Mouse (Mus musculus): Measurements from ENCODE around the gene Lrch1. TPM values are rescaled to one million over a fixed set of nuclear protein-coding genes. Genes with fewer than 3 reads are reported as not detected.

Gene Lrch1
- polyA plus RNA-seq, 1 experiment from 2014 or later = 14.8 TPM

DNA sequence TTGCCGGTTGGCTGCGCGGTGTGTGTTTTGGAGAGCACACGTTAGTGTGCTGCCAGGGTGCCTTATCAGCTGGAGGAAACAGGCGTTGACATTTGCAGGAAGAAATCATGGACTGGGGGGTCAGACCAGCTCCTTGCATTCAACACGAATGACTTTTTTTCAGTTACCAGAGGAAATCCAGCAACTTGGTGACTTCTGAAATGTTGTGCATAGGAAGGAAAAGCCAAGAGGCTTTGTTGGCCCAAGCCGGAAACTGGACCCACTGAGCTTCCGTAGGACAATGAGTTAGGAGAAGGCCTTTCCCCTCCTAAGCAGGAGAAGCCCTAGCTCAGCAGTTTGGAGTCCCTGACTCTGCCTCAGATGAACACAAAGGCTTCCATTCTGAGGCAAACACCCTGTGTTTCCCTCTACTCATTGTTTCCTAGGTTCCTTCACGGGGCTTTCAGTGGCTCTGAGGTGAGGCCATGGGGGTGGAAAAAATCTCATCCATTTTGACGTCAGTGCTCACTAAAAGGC, 26.5 kb upstream of the Lrch1 start:
- Histone ChIP-seq H3K9me3 (no peaks in the 10 kb centered on the region), H3K9ac (replicated peaks) (no peak overlapping the region), H3K4me3 (replicated peaks) (no peak overlapping the region), H3K4me2 (no peak overlapping the region), H3K36me3 (no peaks in the 10 kb centered on the region), H3K27me3 (no peaks in the 10 kb centered on the region), H3K4me1 (replicated peaks) (no peaks in the 10 kb centered on the region), H3K27ac (no peak overlapping the region)
- ATAC-seq (ENCODE audit: insufficient number of reproducible peaks, insufficient read depth, low FRiP score, low TSS enrichment, low read depth) = no peak
- 82% methylated on average over 10 of the region's 10 CpGs for WGBS

- WGBS = 83% methylated on average over 5 of the region's 5 CpGs
- no peak overlapping the region for H3K27ac ChIP-seq
- no peaks in the 10 kb centered on the region for H3K4me1 ChIP-seq (replicated peaks)
- H3K4me3 ChIP-seq (replicated peaks) = no peak overlapping the region
- ATAC-seq (ENCODE audit: insufficient number of reproducible peaks, insufficient read depth, low FRiP score, low TSS enrichment, low read depth) = no peak
- H3K36me3 ChIP-seq = no peaks in the 10 kb centered on the region
- no peaks in the 10 kb centered on the region for H3K9me3 ChIP-seq
- H3K4me2 ChIP-seq = no peak overlapping the region
- no peaks in the 10 kb centered on the region for H3K27me3 ChIP-seq
- no peak overlapping the region for H3K9ac ChIP-seq (replicated peaks)
These were observed 25.0 kb upstream of the Lrch1 start for GRCm38 (mm10) chr14:74972687-74973086.

DNA sequence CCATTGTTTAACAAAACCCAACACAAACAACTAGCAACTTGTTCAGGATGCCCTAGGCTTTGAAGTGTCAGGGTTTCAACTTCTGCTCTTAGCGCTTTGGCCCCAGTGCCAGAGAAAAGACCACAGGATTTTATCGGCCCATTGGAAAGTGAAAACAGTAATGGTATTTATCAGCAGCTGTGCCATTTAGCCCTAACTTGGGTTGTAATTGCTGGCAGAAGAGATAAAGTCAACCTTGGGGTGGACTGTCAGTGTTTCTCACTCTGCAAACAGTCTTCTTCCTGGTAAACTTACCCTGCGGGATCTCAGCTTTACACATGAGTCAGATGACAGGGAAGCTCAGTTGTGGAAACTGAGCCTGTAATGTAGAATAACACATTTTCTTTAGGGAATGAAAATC, 24.5 kb upstream of the Lrch1 start:
- Histone ChIP-seq H3K9me3 (no peaks in the 10 kb centered on the region), H3K9ac (replicated peaks) (no peak overlapping the region), H3K36me3 (no peaks in the 10 kb centered on the region), H3K27me3 (no peaks in the 10 kb centered on the region), H3K27ac (no peak overlapping the region), H3K4me2 (no peak overlapping the region), H3K4me3 (replicated peaks) (no peak overlapping the region), H3K4me1 (replicated peaks) (no peaks in the 10 kb centered on the region)
- no peak for ATAC-seq (ENCODE audit: insufficient number of reproducible peaks, insufficient read depth, low FRiP score, low TSS enrichment, low read depth)
- WGBS = 51% methylated on average over 3 of the region's 3 CpGs

- ATAC-seq (ENCODE audit: insufficient number of reproducible peaks, insufficient read depth, low FRiP score, low TSS enrichment, low read depth) = no peak
- peaks cover 9% of the 10 kb centered on the region for H3K4me1 ChIP-seq (replicated peaks)
- H3K36me3 ChIP-seq = no peaks in the 10 kb centered on the region
- H3K9me3 ChIP-seq = peaks cover 4% of the 10 kb centered on the region
- H3K9ac ChIP-seq (replicated peaks) = no peak overlapping the region
- no peak overlapping the region; the same call in 1 of the 2 replicates for H3K4me2 ChIP-seq
- H3K27ac ChIP-seq = peak overlapping the region; percentile 62; the same call in 1 of the 2 replicates
- H3K27me3 ChIP-seq = no peaks in the 10 kb centered on the region
- WGBS = 18% methylated on average over 3 of the region's 3 CpGs
- H3K4me3 ChIP-seq (replicated peaks) = no peak overlapping the region
These were observed 15.7 kb upstream of the Lrch1 start for GRCm38 (mm10) chr14:74963402-74963764.

DNA sequence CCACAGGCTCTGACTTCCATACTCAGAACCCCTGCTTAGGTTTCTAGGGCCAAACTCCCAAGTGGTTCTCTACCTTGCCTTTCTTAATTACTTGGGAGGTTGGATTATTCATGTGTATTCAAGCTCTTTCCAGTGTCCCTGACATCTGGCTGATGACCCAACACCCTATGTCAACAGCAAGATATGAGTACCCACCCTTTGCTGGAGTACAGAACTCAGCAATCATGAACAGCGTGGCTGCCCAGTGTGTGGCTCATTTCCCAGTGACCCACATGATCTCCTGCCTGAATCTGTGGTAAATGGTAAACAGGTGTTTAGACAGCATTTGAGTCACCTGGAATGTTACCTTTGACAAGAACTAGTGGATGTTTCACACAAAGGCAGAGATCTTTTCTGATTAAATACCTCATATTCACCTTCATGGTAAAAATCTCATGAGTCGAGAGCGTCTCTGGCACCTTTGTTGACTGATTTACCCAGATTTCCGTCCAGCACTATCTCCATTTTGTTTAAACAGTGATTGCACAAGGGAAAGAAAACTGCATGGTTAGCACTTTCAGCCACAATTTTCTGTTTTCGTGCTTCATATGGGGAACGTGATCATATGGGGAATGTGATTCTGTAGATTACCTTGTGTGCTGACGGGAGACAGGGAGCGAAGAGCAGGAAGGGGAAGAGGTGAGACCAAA, 15.2 kb upstream of the Lrch1 start:
- peaks cover 9% of the 10 kb centered on the region for H3K4me1 ChIP-seq (replicated peaks)
- no peak for ATAC-seq (ENCODE audit: insufficient number of reproducible peaks, insufficient read depth, low FRiP score, low TSS enrichment, low read depth)
- peaks cover 4% of the 10 kb centered on the region for H3K9me3 ChIP-seq
- no peak overlapping the region for H3K4me3 ChIP-seq (replicated peaks)
- H3K36me3 ChIP-seq = no peaks in the 10 kb centered on the region
- 74% methylated on average over 8 of the region's 8 CpGs for WGBS
- H3K9ac ChIP-seq (replicated peaks) = no peak overlapping the region
- no peak overlapping the region; the same call in 1 of the 2 replicates for H3K4me2 ChIP-seq
- peak overlapping the region; percentile 62; the same call in 1 of the 2 replicates for H3K27ac ChIP-seq
- H3K27me3 ChIP-seq = no peaks in the 10 kb centered on the region

DNA sequence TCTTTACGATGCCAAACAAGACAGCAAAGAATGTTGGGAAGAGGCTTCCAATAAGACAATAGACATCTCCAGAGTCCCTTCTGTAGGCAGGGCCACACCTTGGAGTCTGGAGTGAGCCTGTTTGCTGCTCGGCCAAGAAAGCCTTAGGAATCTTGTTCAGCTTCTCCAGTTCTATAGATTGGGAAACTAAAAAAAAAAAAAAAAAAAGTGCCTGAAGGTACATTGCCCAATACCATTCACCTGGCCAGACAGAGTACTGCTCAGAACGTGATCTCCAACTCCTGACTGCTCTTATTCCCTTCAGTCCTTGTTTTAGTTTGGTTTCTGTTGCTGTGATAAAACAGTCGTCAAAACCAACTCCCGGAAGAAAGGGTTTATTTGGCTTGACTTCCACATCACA, 12.9 kb upstream of the Lrch1 start:
- ATAC-seq (ENCODE audit: insufficient number of reproducible peaks, insufficient read depth, low FRiP score, low TSS enrichment, low read depth) = no peak
- peaks cover 9% of the 10 kb centered on the region for H3K4me1 ChIP-seq (replicated peaks)
- 79% methylated on average over 5 of the region's 5 CpGs for WGBS
- no peak overlapping the region for H3K27ac ChIP-seq
- H3K27me3 ChIP-seq = no peaks in the 10 kb centered on the region
- H3K9me3 ChIP-seq = no peaks in the 10 kb centered on the region
- no peak overlapping the region for H3K4me2 ChIP-seq
- no peak overlapping the region for H3K4me3 ChIP-seq (replicated peaks)
- no peaks in the 10 kb centered on the region for H3K36me3 ChIP-seq
- H3K9ac ChIP-seq (replicated peaks) = no peak overlapping the region

GRCm38 (mm10) chr14:74956702-74957101, 9.0 kb upstream of the Lrch1 start:
- Histone ChIP-seq H3K4me1 (replicated peaks) (no peaks in the 10 kb centered on the region), H3K36me3 (no peaks in the 10 kb centered on the region), H3K27me3 (no peaks in the 10 kb centered on the region), H3K4me2 (no peak overlapping the region), H3K27ac (no peak overlapping the region), H3K9me3 (no peaks in the 10 kb centered on the region), H3K4me3 (replicated peaks) (no peak overlapping the region), H3K9ac (replicated peaks) (no peak overlapping the region)
- 62% methylated on average over 2 of the region's 2 CpGs for WGBS
- no peak for ATAC-seq (ENCODE audit: insufficient number of reproducible peaks, insufficient read depth, low FRiP score, low TSS enrichment, low read depth)

- ATAC-seq (ENCODE audit: insufficient number of reproducible peaks, insufficient read depth, low FRiP score, low TSS enrichment, low read depth) = no peak
- no peaks in the 10 kb centered on the region for H3K4me1 ChIP-seq (replicated peaks)
- no peaks in the 10 kb centered on the region for H3K9me3 ChIP-seq
- H3K27ac ChIP-seq = no peak overlapping the region
- WGBS = 89% methylated on average over 1 of the region's 1 CpGs
- H3K27me3 ChIP-seq = no peaks in the 10 kb centered on the region
- no peak overlapping the region for H3K4me2 ChIP-seq
- no peaks in the 10 kb centered on the region for H3K36me3 ChIP-seq
- H3K4me3 ChIP-seq (replicated peaks) = no peak overlapping the region
- H3K9ac ChIP-seq (replicated peaks) = no peak overlapping the region
These were observed 8.6 kb upstream of the Lrch1 start for GRCm38 (mm10) chr14:74956234-74956633.

DNA sequence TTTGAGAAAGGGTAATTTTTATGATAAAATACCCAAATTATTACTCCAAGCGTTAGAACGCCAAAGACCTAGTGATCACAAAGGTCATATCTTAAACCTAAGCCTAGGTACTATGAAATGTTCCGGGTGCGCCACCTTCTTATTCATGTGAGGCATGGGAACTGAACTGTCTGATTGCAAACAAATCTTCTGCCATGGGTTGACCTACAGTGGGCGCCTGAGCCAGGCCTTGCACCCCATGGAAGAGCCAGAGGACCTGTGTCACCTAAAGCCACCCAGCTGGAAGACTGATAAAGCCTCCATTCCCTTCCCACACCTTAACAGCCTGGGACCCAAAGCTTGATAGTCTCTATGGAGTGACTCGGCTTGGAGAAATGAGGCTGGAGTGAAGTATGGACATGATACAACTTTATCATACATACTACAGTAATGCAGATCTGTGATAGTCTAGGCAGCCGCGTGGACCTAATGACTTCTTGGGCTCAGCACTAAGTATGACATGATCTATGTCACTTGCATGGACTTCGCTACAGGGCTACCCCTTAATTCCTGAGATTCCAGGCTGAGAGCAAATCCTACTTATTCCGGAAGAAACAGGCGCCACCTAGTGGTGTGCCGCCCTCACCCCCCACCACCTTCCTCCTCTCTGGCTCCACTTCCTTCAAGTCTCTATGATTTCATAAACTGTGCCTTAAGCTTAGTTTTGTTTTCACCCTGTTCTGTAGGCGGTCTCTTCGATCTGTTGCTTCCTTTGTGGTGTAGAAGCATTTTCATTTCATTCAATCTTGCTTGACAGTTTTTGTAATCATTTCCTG, 957 bp upstream of the Lrch1 start:
- no peaks in the 10 kb centered on the region for H3K9me3 ChIP-seq
- H3K27me3 ChIP-seq = no peaks in the 10 kb centered on the region
- ATAC-seq (ENCODE audit: insufficient number of reproducible peaks, insufficient read depth, low FRiP score, low TSS enrichment, low read depth) = no peak
- H3K9ac ChIP-seq (replicated peaks) = no peak overlapping the region; the same call in 1 of the 2 replicates
- 51% methylated on average over 14 of the region's 14 CpGs for WGBS
- peaks cover 20% of the 10 kb centered on the region for H3K4me1 ChIP-seq (replicated peaks)
- peak overlapping the region; percentile 80 for H3K4me2 ChIP-seq
- peak overlapping the region; percentile 92; the same call in 1 of the 2 replicates for H3K27ac ChIP-seq
- peak overlapping the region; percentile 82 for H3K4me3 ChIP-seq (replicated peaks)
- H3K36me3 ChIP-seq = no peaks in the 10 kb centered on the region

- no peak for ATAC-seq (ENCODE audit: insufficient number of reproducible peaks, insufficient read depth, low FRiP score, low TSS enrichment, low read depth)
- Histone ChIP-seq H3K4me2 (peak overlapping the region; percentile 80), H3K4me3 (replicated peaks) (peak overlapping the region; percentile 82), H3K4me1 (replicated peaks) (peaks cover 21% of the 10 kb centered on the region), H3K27ac (peak overlapping the region; percentile 92), H3K9ac (replicated peaks) (peak overlapping the region; percentile 90), H3K9me3 (no peaks in the 10 kb centered on the region), H3K36me3 (no peaks in the 10 kb centered on the region), H3K27me3 (no peaks in the 10 kb centered on the region)
- WGBS = 25% methylated on average over 13 of the region's 13 CpGs
These were observed 329 bp upstream of the Lrch1 start for GRCm38 (mm10) chr14:74948014-74948396.

DNA sequence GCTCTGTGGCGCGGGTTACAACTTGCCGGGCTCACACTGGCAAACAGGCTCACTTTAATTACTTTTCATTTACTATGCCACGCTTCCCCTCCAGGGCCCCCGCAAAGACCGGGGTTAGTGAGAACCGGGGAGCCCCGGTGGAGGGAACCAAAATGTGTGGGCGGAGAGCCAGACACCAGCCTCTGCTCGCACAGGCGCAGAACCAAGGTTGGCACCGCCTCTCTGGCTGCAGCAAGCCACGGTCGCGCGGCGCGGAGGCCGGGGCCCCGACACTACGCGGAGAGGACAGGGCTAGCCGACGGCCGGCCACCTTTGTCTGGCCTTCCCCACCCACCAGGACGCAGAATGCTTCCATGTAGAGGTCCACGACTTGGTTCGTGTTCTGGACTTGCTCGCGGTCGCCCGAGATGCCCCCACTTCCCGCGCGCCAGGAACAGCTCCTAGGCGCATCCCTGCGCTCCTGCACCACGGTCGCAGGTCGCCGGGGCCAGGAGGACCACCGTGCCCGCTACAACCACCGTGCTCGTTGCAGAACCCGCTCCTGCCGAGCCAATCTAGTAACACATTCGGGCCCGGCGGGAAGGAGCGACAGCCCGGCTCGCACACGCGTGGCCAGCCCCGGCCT, 813 bp downstream of the Lrch1 start:
- ATAC-seq (ENCODE audit: insufficient number of reproducible peaks, insufficient read depth, low FRiP score, low TSS enrichment, low read depth) = peak; percentile 78
- Histone ChIP-seq H3K9me3 (no peaks in the 10 kb centered on the region), H3K27ac (peak overlapping the region; percentile 92), H3K4me2 (peak overlapping the region; percentile 80), H3K27me3 (no peaks in the 10 kb centered on the region), H3K4me1 (replicated peaks) (peaks cover 26% of the 10 kb centered on the region), H3K4me3 (replicated peaks) (peak overlapping the region; percentile 82), H3K36me3 (0 out of 2 replicates have a peak, but pooled peaks cover 2% of the 10 kb centered on the region), H3K9ac (replicated peaks) (peak overlapping the region; percentile 90)
- under 1% methylated on average over 56 of the region's 56 CpGs for WGBS

Measured in limb, embryonic 12.5 days (tissue).